ENCODE assay signal across 8 mouse cellular contexts in genomic region chr4:10923180-10923579, GRCm38 (mm10). TPM values are rescaled to one million over a fixed set of nuclear protein-coding genes. Genes with fewer than 3 reads are reported as not detected.
DNase-seq lines count a peak whose midpoint lies in the region; ATAC-seq and TF ChIP-seq lines count a peak whose summit lies in the region.

No protein-coding gene starts in this region.

- intact Hi-C loops in gastrocnemius, adult 2 months (cut with DNase I) = no loop called here

- H3K4me2 ChIP-seq in liver, embryonic 13.5 days = no peak overlapping the region
- H3K4me2 ChIP-seq in liver, embryonic 12.5 days = no peak overlapping the region
- 0 out of 2 replicates have a peak overlapping the region, but pooled peaks have one; percentile 1 for H3K4me2 ChIP-seq in liver, postnatal 0 days (ENCODE audit: low read depth, low read length)

- no peaks in the 10 kb centered on the region for H3K9me3 ChIP-seq in liver, embryonic 13.5 days (replicated peaks)
- H3K9me3 ChIP-seq in liver, embryonic 12.5 days (replicated peaks) = no peaks in the 10 kb centered on the region
- no peaks in the 10 kb centered on the region for H3K9me3 ChIP-seq in liver, postnatal 0 days (ENCODE audit: low read length)

- no peak for TF ChIP-seq CTCF in gastrocnemius, adult 2 months (IDR thresholded peaks at IDR 0.05)
- no peak for TF ChIP-seq CTCF in liver, postnatal 0 days (IDR thresholded peaks at IDR 0.05; ENCODE audit: low read depth)

- WGBS in liver, embryonic 13.5 days (ENCODE audit: insufficient replicate concordance) = 48% methylated on average over 6 of the region's 6 CpGs
- WGBS in liver, embryonic 12.5 days (ENCODE audit: insufficient replicate concordance) = 50% methylated on average over 6 of the region's 6 CpGs
- WGBS in liver, postnatal 0 days (ENCODE audit: insufficient replicate concordance) = 13% methylated on average over 6 of the region's 6 CpGs

- ATAC-seq in liver, embryonic 13.5 days (ENCODE audit: low read depth) = no peak
- ATAC-seq in liver, embryonic 12.5 days = no peak
- peak; percentile 16 for ATAC-seq in liver, postnatal 0 days

- no peak overlapping the region for H3K9ac ChIP-seq in liver, embryonic 13.5 days
- H3K9ac ChIP-seq in liver, embryonic 12.5 days = no peak overlapping the region
- H3K9ac ChIP-seq in liver, postnatal 0 days (replicated peaks) = no peak overlapping the region

- TF ChIP-seq EP300 in liver, postnatal 0 days (IDR thresholded peaks at IDR 0.05; ENCODE audit: low read depth) = no peak

- H3K4me1 ChIP-seq in liver, embryonic 13.5 days (replicated peaks) = peaks cover 37% of the 10 kb centered on the region
- peaks cover 14% of the 10 kb centered on the region for H3K4me1 ChIP-seq in liver, embryonic 12.5 days
- peaks cover 39% of the 10 kb centered on the region for H3K4me1 ChIP-seq in liver, postnatal 0 days (ENCODE audit: insufficient read depth)

- no peaks in the 10 kb centered on the region; the same call in 1 of the 2 replicates for H3K27me3 ChIP-seq in liver, embryonic 13.5 days
- no peaks in the 10 kb centered on the region for H3K27me3 ChIP-seq in liver, embryonic 12.5 days (replicated peaks)
- H3K27me3 ChIP-seq in liver, postnatal 0 days (ENCODE audit: insufficient read depth, low read length) = no peaks in the 10 kb centered on the region

- H3K36me3 ChIP-seq in liver, embryonic 13.5 days = no peaks in the 10 kb centered on the region
- no peaks in the 10 kb centered on the region for H3K36me3 ChIP-seq in liver, embryonic 12.5 days
- no peaks in the 10 kb centered on the region for H3K36me3 ChIP-seq in liver, postnatal 0 days (replicated peaks; ENCODE audit: insufficient read depth, low read length)

- no peak overlapping the region for H3K4me3 ChIP-seq in liver, embryonic 13.5 days (replicated peaks)
- H3K4me3 ChIP-seq in liver, embryonic 12.5 days = no peak overlapping the region
- no peak overlapping the region for H3K4me3 ChIP-seq in gastrocnemius, adult 2 months
- no peak overlapping the region for H3K4me3 ChIP-seq in liver, postnatal 0 days (ENCODE audit: low read depth, low read length)

- no peak for DNase-seq in liver, embryonic 13.5 days
- peak; percentile 57 for DNase-seq in adrenal gland, adult 8-10 months
- peak; percentile 71 for DNase-seq in gastrocnemius, adult 2 months
- peak; percentile 57 to 67 for DNase-seq in kidney, adult 8-10 months
- peak; percentile 60 for DNase-seq in liver, postnatal 0 days
- DNase-seq in skeletal muscle tissue, adult 2 months (ENCODE audit: low read depth, low spot score) = peak; percentile 65
- DNase-seq in embryo, embryonic 11 days = no peak

- H3K27ac ChIP-seq in liver, embryonic 13.5 days = peak overlapping the region; percentile 31; the same call in 1 of the 2 replicates
- no peak overlapping the region; the same call in 1 of the 2 replicates for H3K27ac ChIP-seq in liver, embryonic 12.5 days
- no peak overlapping the region for H3K27ac ChIP-seq in gastrocnemius, adult 2 months
- peak overlapping the region; percentile 50 for H3K27ac ChIP-seq in liver, postnatal 0 days (ENCODE audit: low read depth)

RNA-seq across cellular contexts. Expression of gene 2610301B20Rik, which starts 48.9 kb away (rescaled TPM):
- polyA plus RNA-seq in liver, embryonic 13.5 days (2015; fragmentation: Nextera tagmentation; extraction: Ambion mirVana) = 11.6 and 16.3 TPM in 2 replicates
- polyA plus RNA-seq in liver, embryonic 12.5 days (2016; fragmentation: Nextera tagmentation; extraction: Ambion mirVana) = 15.0 and 15.8 TPM in 2 replicates
- 10 to 100 TPM; 22.0 to 33.7 (median 27.6) TPM for total RNA-seq in adrenal gland, adult 8-10 months (2022)
- 1 to 10 TPM; 3.2 to 3.6 TPM for total RNA-seq in gastrocnemius, adult 2 months (2021)
- 5.9 and 6.1 TPM in 2 replicates for polyA plus RNA-seq in liver, postnatal 0 days (2015; fragmentation: Nextera tagmentation; extraction: Ambion mirVana)

Comparison
In these comparisons a context has a peak if more than half of its experiments do, and no peak if none do; other contexts are left out.
1. DNase-seq: peak in adrenal gland, adult 8-10 months (single experiment), gastrocnemius, adult 2 months (single experiment), kidney, adult 8-10 months (2 of 2), liver, postnatal 0 days (single experiment) and skeletal muscle tissue, adult 2 months (single experiment); none in liver, embryonic 13.5 days (single experiment) and embryo, embryonic 11 days (single experiment).
2. H3K27ac ChIP-seq: peak in liver, embryonic 13.5 days (single experiment) and liver, postnatal 0 days (single experiment); none in liver, embryonic 12.5 days (single experiment) and gastrocnemius, adult 2 months (single experiment).